Mouse (Mus musculus): ENCODE data around the gene Tmem30a.

- TF ChIP-seq CTCF (IDR thresholded peaks at IDR 0.05; ENCODE audit: low read depth, low read length) = no peak
- TF ChIP-seq TAL1 (conservative IDR thresholded peaks at IDR 0.05; ENCODE audit: low read depth, low read length) = peak; percentile 69
- TF ChIP-seq GATA1 (IDR thresholded peaks at IDR 0.05; ENCODE audit: borderline replicate concordance, low read length) = no peak
Observed at GRCm38 (mm10) chr9:79810534-79810933, 17.2 kb upstream of the Tmem30a start.

Data from G1E (cell line).